Mouse (Mus musculus): ENCODE data around the gene Gramd4.

DNA sequence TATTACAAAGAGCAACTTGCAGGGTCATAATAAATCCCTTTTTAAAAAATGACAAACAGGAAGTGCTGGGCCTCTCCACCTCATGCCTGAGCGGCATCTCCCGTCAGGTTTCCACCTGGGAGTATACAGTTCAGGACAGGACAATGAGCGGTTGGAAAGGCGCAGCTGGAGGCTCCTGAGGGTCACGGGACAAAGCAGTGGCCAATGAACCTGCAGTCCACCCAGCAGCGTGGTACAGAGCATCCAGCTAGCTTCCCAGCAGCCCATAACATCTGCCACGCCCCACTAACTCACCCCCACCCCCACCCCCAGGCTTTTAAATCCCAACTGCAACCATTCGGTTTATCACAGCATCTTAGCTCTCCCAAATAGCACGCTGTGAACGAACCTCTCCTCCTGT, 43.8 kb upstream of the Gramd4 start:
- TF ChIP-seq CTCF (IDR thresholded peaks at IDR 0.05; ENCODE audit: extremely low read depth, insufficient read length, insufficient replicate concordance, low read depth, low read length) (no peak), POLR2A (IDR thresholded peaks at IDR 0.05; ENCODE audit: low read depth, low read length) (no peak)

All from small intestine, adult 2 months (tissue).